Mouse (Mus musculus): ENCODE measurements at regions not wholly inside any gene's neighbourhood (a gene's known extent, or its start where the extent isn't known, plus 50 kb on each side); places are given as distances from the start of the nearest gene placed in this dataset.

DNA sequence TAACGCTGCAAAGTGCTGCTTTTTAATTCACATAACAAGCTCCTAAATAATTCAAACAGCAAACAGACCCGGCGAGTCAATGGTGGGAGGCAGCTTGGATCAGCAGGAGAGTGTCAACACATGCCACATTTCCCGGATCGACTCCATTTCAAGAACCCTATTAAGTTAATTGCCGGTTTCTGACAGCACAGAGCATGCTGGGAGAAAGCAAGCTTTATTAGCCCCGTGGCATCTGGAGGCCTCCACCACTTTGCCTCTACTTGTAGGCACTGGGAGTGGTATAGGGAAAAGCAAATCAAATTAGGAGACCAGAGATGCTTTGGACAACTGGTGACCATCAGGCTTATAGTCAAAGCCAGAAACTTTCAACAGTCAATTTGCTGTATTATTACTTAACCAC lies 188.5 kb downstream of the Emx2 start:
- DNase-seq: no peak

DNA sequence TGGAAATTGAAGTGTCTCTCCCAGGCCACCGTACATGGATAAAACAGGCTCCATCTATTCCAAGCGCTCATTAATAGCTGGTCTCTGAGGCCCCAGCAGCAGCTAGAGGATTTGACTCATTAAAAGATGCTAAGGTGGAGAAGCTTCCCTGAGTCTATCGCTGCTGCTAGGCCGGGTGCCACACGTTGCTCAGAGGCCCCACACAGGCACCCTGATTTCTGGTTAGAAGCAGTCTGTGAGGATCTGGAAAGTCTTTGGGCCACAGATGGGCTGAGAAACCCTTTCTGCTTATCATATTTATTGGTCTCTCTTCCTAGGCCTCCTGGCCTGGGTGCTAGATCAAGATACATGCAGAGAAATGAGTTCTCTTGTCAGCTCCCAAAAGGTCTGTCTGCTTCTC lies 191.2 kb downstream of the Emx2 start:
- DNase-seq: no peak

DNA sequence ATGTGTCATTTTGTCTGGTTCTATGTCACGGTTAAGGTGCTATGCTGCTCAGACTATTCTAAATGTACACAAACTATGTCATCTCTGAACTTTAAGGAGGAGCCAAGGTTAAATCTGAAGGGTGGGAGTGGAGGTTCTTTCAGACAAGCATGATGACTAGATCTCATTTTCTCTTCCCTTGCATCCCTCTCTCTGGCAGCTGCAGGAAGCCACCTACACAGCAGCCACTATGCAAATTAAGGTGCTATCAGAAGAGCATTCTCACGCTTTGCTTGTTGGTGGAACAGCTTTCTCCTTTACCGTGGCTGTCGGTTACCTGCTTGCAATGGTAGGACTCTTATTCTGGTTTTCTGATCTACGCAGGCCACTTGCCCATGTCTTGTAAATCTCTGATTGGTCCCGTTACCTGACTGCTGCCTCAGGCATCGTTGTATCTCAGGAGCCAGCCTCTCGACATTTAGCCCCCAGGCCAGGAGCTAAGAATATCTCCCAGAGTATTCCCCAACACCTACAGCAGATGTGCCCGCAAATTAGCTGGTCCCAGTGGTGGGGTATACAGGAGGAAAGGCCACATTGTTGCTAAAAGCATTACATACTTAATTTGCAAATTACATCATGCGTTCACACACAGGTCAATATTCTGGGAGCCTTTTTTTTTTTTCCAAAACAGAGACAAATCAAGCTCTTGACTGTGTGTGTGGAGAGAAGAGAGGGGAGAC lies 192.6 kb downstream of the Emx2 start:
- no peak for DNase-seq

DNA sequence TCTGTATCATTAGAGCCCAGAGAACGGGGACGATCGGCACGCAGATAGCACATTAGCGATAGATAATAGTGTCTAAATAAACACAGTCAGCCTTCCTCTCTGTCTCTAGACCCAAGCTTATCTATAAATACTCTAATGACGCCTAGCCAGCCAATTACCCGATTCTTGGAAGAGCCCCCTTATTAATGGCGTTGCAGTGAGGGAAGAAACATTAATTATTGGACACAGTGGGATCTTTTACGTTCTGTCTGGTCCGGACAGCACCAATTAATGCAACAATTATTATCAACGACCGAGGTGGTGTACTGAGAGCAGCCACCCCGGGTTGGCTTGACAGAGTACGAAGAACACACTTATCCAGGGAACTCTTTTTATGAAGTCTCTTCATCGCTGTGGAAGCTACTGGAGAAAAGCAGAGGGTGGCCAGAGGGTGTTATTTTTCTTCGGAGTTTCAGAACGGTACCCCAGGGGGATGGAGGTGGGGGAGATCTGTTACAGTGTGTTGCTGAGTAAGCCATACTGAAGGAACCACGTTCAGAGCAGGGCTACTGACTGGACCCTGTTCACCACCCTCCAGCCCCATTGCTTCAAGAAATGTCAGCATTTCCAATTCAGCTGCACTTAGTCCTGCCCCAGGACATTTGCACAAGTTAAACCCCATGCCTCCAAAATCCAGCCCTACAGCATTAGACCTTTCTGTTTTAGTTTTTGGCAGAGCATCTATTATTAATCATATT lies 195.6 kb downstream of the Emx2 start:
- DNase-seq: no peak

DNA sequence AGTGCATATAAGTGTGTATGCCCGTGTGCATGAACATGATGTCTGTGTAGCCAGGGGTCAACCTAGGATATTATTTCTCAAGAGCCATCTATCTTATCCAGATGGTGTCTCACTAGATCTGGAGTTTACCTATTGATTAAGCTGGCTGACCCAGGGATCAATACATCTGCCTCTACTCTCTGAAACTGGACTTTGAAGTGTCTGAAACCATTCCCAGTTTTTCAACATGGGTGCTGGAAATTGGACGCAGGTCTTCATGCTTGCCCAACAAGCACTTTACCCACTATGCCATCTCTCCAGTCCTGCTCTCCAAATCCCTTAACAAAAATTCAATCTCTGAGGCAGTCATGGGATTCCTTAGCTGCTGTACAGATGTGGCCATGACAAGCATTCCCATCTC lies 197.1 kb downstream of the Emx2 start:
- DNase-seq: no peak

DNA sequence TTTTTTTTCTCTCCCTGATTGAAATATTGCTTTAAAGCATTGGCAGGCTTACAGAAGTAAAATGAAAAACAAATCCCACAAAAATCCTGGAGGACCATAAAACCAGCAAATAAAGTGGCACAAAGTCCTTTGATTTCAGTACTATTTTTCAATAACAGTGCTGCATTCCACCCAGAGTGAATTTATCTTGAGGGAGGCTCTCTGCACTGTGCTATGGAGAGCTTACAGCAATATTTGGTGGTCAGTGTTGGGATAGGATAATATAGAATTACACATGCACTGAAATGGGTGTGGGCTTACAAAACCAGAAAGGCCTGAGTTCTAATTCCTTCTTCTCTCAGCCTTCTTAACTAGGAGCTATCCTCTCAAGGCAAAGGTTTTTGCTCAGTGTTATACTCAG lies 211.6 kb downstream of the Emx2 start:
- DNase-seq: no peak

DNA sequence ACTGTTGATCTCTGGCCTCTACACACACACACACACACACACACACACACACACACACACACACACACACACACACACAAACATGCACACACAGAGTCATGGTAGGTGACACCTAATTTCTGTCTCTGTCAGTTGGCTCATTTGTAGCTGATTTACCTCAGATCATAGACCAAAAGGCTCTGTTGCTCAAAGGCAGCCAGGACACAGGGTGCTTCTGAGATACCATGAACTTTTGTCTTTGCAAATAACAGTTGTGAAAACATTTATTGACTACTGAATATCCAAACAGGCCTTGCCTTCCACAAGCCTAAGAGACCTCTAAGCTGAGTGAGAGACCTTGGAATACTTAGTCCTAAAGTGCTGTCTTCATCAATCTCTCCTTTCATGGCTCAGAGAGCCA lies 215.4 kb downstream of the Emx2 start:
- DNase-seq: no peak

DNA sequence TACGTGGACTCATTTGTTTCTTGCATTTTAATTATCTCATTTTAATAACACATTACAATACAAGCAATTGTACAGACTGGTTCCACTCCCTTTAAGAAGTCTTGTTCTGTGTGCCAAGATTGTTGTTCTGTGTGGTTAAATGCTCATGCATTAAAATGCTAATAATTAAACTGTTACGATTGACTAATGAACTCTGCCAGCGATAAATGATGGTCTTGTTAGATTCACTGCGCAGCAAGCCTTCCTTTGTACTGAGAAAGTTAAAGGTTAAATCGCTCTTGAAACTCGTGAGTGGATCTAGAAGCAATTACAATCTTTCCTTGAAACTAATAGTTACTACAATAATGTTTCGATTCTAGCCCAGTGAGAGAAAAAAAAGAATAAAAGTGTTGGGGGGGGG lies 221.0 kb downstream of the Emx2 start:
- no peak for DNase-seq

DNA sequence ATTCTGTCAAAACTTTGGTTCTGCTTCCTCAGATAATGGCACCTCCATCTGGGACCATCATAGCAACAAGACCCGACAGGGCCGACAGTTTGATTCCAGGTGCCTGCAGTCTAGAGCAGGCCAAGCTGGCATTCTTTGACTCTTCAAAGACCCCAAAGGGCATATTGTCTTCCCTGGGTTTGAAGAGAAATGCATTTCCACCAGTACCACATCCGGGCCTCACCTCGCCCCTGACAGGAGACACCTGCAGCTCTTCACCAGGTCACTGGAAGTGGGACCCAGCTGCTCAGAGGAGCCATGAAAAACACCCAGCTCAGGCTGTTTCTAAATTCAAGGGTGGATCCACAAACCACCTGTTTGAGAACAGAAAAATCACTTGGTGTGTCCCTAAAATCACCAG lies 222.2 kb downstream of the Emx2 start:
- DNase-seq: no peak

DNA sequence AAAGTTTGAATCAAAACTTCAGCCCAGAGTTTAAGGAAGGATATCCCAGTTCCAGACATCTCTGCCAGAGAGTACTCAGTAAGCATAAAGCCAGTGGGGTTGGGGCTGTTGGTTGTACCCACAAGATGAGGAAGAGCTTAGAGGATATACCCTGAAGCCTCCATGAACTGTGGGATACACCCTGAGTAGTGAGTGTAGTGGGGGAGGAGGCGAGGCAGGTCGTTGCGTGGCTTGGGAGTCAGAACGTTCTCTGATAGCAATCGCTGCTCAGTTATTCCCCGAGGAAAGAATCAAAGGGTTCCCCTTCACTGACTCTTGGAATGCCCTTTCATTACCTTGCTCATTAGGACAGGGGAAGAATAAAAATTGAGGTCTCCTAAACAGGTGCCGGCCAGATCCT lies 226.1 kb downstream of the Emx2 start:
- DNase-seq: no peak

DNA sequence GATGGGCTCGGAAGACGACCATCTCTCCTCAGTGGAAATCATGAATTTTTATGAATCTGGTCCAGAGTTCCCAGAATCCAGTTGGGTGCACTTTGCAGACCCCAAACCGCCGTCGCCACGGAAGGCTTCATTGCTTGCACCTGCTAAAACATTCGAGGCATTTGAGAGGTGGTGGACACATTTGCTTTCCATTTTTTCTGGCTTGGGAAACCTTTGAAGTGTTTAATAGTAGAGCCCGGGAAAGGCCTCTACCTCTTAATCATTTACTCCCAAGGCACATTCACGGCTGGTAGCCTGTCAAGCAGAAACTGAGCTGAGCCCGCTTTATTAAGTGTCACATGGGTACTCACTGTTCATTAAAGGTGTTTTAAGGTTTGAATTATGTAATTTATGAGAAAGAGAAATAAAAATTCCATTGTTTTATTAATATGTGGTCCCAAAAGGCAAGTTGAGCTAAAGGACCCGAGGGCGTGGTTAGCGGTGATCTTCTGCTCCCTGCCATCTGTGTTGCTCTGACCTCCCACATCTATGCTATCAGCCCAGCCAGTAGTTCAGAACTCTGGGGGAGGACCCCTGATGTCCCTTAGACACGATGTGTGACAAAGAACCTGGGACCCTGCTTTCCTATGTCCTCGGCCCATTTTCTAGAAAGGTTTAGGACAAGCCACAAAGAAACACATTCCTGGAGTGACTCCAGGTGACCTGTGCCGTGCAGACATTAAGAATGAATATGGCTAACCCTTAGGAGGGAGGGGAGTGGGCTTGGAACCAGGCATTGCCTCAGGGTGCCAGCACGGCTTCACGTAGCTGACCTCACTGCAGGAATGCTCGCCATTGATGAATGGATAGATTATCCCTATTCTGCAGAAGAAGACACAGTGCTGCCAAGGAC lies 227.9 kb downstream of the Emx2 start:
- DNase-seq: no peak

DNA sequence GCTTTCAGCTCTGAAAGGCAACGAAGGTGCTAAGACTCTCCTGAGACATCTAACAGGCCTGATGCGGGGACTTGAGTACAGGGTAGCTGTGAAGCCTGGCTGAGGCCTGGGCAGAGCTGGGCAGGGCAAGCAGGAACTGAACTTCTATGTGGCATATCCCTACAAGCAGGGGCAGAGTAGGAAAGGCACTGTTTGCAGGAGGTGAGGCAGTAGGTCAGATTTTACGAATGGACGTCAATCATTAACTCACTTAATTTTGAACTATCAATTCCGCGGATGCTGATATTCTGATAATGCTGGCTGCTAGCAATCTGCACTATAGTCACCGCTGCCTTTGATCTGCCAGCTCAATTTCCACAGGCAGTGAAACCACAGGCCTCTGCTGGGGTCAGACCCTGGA lies 229.0 kb downstream of the Emx2 start:
- DNase-seq: no peak

DNA sequence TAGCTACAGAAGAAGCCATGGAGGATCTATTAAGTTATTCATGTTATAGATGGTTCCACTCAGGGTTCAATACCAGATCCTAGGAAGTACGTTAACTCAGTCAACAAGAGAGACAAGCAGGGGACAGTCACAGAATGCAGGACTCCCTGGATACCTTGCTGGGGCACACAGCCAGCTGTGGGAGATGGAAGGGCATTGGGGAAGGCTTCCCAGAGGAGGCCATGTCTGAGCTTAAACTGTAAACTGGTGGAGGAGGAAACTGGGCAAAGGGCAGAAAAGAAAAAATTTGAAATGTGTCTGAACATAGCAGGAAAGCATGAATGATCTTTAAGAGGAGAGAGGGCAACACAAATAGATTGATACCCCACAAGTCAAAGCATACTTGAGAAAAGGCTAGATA lies 229.5 kb downstream of the Emx2 start:
- DNase-seq: no peak

DNA sequence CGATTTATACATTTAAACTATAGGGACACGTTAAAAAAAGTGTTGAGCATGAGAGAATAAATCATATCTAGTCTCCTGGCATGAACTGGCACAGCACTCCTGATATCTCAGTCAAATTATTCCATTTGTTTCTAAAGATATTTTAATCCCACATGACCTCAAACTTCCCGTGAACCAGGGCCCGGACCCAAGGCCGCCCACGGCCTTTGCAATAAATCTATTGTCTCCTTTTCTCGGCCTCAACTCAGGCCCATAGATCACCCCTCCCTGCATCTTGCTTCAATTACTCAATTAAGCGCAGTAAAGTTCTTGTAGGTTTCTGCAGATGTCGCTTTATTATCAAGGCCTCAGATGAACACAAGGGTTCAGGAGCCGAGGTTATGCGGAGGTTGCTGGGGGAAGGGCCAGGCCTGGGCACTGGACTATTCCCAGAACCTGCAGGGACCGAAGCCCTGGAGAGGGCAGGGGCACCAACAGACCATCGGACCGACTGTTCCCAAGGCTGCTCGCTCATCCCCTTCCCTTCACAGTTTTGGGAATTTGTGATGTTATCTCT lies 233.4 kb downstream of the Emx2 start:
- peak; percentile 46 for DNase-seq

DNA sequence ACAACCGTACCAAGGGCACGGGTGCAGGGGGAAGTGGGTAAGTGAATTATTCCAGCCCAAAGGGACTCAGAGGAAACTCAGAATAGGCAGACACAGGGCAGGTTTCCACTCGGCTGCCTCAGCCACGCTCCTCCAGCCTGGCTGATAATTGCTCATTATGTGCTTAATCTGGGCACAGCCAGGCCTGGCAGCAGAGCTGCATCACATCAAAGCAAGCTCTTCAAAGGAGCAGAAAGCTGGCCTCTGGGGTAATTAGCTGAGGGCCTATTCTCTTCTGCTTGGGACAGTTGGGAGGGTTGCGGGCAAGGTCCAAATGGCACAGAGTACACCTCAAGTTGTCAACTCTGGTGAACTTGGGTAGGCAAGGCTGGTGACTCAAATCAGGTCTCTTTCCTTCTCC lies 239.5 kb downstream of the Emx2 start:
- DNase-seq: peak; percentile 13

DNA sequence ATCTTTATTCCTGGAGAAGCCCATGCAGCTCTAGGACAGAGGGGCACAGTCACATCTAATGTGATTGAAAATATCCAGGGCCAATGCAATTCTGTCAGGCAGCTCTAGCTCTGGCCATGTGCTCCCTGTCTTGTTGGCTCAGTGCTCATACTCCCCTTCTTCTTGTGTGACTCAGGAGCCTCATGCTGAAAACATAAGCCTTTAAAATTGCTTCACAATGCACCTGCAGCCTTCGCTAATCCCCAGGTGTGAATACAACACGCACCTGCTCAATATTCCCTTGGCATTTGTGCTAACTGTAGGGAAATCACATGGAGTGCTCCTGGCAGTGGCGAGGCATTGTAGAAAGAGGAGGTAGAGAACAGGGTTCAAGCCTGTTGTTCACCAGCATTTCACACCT lies 242.0 kb downstream of the Emx2 start:
- no peak for DNase-seq

DNA sequence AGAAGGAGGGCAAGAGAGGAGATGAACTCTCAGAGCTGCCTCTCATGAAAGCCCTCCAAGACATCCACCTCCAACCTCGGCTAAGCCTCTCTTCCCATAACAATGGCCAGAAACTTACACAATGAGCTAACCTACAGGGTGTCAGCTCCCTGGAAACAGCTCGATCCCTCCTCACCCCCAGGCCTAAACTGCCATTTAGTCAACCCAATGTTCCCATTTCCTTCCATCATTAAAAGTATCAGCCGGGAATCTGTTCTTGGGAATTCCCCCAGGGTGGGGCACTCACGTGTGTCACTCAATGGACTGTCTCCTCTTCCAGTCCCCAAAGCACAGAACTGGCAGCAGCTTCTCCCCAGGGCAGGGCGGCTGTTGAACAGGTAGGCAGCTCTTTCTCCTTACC lies 236.3 kb downstream of the Rab11fip2 start:
- DNase-seq: no peak

DNA sequence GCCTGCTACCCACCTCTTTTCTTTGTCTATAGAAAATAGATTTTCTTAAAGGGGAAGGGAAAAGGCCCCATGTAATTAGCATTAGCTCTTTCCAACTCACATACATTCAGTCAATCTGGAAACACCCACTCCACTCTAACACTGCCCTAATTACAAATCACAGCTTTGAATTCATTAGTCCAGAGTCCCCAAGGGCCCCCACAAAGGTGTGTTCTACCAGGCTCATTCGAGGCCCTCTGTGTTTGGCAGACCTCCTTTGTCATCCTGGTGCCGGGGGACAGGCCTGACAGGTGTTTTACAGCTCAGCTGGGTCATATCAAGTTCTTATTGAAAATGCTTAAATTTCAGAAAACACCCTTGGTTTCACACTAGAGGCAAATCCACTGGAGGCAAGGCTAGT lies 234.3 kb downstream of the Rab11fip2 start:
- no peak for DNase-seq

DNA sequence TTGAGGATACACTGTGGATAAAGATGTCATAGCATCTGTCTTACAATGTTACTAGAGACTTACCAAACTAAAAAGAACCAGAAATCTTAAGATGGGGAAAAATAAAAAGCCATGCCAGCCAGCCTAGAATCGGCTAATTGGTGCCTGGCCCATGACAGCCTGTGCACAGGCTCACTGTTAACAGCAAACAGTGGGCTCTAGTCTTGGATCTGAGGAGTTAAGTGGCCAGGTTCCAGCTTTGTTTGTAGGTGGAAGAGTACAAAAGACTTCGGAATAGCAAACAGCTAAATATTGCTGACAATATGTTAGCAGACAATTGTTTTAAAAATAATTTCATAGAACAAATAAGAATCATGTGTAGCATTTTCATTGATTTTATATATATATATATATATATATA lies 228.4 kb downstream of the Rab11fip2 start:
- DNase-seq: no peak

DNA sequence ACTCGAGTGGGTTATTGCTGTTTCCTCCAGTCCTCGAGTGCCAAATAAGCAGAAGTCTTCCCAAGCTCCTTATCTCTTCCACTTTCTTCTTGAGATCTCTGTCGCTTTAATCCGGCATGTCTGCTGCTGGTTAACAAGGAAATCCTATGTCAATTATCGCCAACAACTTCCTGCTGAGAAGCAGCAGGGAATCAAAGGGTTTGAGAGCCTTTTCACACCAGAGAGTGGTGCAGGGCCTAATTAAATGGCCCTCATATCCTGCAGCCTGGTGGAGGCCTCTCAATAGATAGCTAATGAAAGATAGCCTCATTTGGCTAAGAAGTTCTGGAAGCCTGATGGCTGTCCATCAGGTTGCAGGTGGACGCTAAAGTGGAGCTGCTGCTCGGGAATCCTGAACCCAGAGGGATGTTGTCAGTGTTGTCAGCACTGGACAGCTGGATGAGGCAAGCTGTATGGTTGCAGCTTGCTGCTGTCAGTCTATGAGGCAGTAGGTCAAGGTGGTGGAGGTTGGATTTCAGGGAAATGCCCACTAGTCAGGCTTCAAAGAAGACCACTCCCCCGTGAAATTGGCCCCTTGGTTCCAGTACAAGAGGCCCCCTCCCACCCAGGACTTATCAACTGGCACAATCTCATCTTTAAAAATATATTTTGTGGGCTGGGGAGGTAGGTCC lies 225.5 kb downstream of the Rab11fip2 start:
- no peak for DNase-seq

DNA sequence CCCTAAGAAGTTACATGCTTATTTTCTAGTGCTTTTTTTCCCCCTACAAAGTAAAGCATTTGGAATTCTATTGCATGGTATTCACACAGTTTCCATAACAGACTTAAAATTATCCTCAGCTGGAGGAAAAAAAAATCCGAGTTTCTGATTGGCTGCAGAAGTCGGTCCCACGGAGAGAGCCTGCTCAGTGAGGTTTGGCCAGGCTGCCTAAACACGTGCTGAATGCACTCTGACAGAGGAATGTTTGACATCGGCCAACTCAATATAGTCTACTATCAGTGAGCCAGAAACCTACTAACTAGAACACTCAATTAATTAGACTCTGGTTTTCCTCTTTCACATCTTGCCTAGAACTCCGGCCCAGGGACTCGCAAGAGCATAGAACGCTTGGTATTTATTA lies 204.9 kb downstream of the Rab11fip2 start:
- no peak for DNase-seq

DNA sequence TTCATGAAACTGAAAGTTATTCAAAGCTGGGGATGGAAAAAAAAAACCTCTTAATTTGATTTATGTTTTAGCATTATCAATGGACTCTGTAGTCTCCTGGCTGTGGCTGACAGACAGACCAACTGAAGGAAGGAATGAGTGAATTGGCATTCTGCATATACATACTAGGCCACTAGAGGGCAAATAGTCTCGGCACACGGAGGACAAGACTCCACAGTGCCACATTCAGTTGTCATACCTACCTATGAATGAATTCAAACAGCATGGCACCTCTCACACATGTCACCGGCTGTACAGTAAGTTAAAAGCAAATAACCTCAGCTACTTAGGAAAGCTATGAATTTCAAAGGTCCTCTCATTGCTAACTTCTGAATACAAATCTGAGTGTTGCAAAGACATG lies 200.5 kb downstream of the Rab11fip2 start:
- no peak for DNase-seq

DNA sequence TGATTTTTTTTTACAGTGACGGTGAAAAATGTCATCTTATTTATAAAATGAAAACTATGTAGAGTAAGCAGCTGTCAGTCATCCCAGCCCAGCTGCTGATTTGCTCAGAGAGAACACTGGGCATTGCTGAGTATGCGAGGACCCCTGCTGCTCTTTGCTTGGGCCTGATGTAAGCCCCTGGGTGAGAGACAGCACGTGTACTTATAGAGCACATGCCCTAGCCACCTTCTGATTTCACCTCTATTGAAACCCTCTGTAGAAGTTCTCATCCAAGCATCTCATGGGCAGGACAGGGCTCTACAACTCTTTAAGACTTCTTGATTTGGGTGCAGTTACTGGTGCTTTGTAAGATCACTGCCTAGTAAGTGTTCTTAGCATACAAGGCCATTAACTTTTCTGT lies 182.2 kb downstream of the Rab11fip2 start:
- DNase-seq: no peak
